Mouse (Mus musculus): ENCODE measurements around the gene Snf8.

Gene Snf8

GRCm38 (mm10) chr11:96034596-96035052 is at the start of gene Snf8:
Snf8 (plus strand) TSS chr11:96034885.
- DNase-seq: peak; percentile 97

GRCm38 (mm10) chr11:95987854-95988447 is 46.7 kb upstream of the Snf8 start:
- DNase-seq: no peak

- DNase-seq: peak; percentile 65
Observed at GRCm38 (mm10) chr11:95988533-95988932, 46.2 kb upstream of the Snf8 start.

- DNase-seq: no peak
Observed at GRCm38 (mm10) chr11:95989864-95990263, 44.8 kb upstream of the Snf8 start.

GRCm38 (mm10) chr11:95990431-95990830 is 44.3 kb upstream of the Snf8 start:
- DNase-seq: no peak

GRCm38 (mm10) chr11:95990886-95991708 is 43.6 kb upstream of the Snf8 start:
- peak; percentile 57 for DNase-seq

- DNase-seq: no peak
Observed at GRCm38 (mm10) chr11:95994151-95994550, 40.5 kb upstream of the Snf8 start.

- DNase-seq: no peak
Observed at GRCm38 (mm10) chr11:96003100-96003900, 31.4 kb upstream of the Snf8 start.

- no peak for DNase-seq
Observed at GRCm38 (mm10) chr11:96003969-96004792, 30.5 kb upstream of the Snf8 start.

GRCm38 (mm10) chr11:96004793-96005402 is 29.8 kb upstream of the Snf8 start:
- DNase-seq: peak; percentile 36

- DNase-seq: peak; percentile 40
Observed at GRCm38 (mm10) chr11:96005403-96006271, 29.0 kb upstream of the Snf8 start, which contains the start of gene Igf2bp1. Igf2bp1 (minus strand) TSS chr11:96005940.

GRCm38 (mm10) chr11:96006367-96006851 is 28.3 kb upstream of the Snf8 start:
- DNase-seq: peak; percentile 30

GRCm38 (mm10) chr11:96006852-96007515 is 27.7 kb upstream of the Snf8 start:
- peak; percentile 60 for DNase-seq

- DNase-seq: peak; percentile 25
Observed at GRCm38 (mm10) chr11:96007516-96008235, 27.0 kb upstream of the Snf8 start.

GRCm38 (mm10) chr11:96008827-96009226 is 25.9 kb upstream of the Snf8 start:
- DNase-seq: no peak

GRCm38 (mm10) chr11:96011982-96012381 is 22.7 kb upstream of the Snf8 start:
- DNase-seq: no peak

- no peak for DNase-seq
Observed at GRCm38 (mm10) chr11:96015421-96015820, 19.3 kb upstream of the Snf8 start.

GRCm38 (mm10) chr11:96017941-96018351 is 16.7 kb upstream of the Snf8 start:
- no peak for DNase-seq

- DNase-seq: no peak
Observed at GRCm38 (mm10) chr11:96020622-96021021, 14.1 kb upstream of the Snf8 start.

All from right cerebral cortex, postnatal 4 days (tissue).